Mouse (Mus musculus): ENCODE measurements at regions not wholly inside any gene's neighbourhood (a gene's known extent, or its start where the extent isn't known, plus 50 kb on each side); places are given as distances from the start of the nearest gene placed in this dataset.
"Not testable (repeated sequence)": the region's sequence is repeated elsewhere in the genome, so short reads cannot be mapped to it uniquely, and the experiment has no call there.

GRCm38 (mm10) chr4:145774241-145774761, 94.3 kb upstream of the Zfp986 start:
- DNase-seq (ENCODE audit: low spot score in 2 of 2): peak in 1 of 2 experiments; percentile 1

- DNase-seq (ENCODE audit: low spot score in 2 of 2): not testable (repeated sequence)
Measured at GRCm38 (mm10) chr4:145774884-145775283, 93.7 kb upstream of the Zfp986 start.

- DNase-seq (ENCODE audit: low spot score in 2 of 2): not testable (repeated sequence)
Measured at GRCm38 (mm10) chr4:145776531-145776930, 92.1 kb upstream of the Zfp986 start.

GRCm38 (mm10) chr4:145781281-145781896, 87.2 kb upstream of the Zfp986 start:
- DNase-seq (ENCODE audit: low spot score in 2 of 2): not testable (repeated sequence)

- not testable (repeated sequence) for DNase-seq (ENCODE audit: low spot score in 2 of 2)
Measured at GRCm38 (mm10) chr4:145814674-145815073, 53.9 kb upstream of the Zfp986 start.
